Mouse (Mus musculus) CH12.LX (cell line): ENCODE measurements around the gene Grap2.

Experiments
- CTCF ChIP-seq, 2 experiments: IDR thresholded peaks in 1 of 2; conservative IDR thresholded peaks in 1 of 2; 2 replicates each; pipeline ENCODE4 v1.5.1; 2011 to 2012; ENCODE audit warnings: low read depth in 2 of 2, low read length in 2 of 2, improper control_type of control experiment in 1 of 2, inconsistent platforms in 1 of 2, mild to moderate bottlenecking in 1 of 2, moderate library complexity in 1 of 2
- JUND ChIP-seq: conservative IDR thresholded peaks from 2 replicates; pipeline ENCODE4 v1.6.1; 2011; ENCODE audit warnings: low read depth, low read length, improper control_type of control experiment
- UBTF ChIP-seq: IDR thresholded peaks from 2 replicates; pipeline ENCODE4 v1.6.1; 2012; ENCODE audit warnings: low read depth, mild to moderate bottlenecking, inconsistent platforms, low read length, improper control_type of control experiment, moderate library complexity
- USF1 ChIP-seq: IDR thresholded peaks from 2 replicates; pipeline ENCODE4 v1.6.1; 2014; ENCODE audit warnings: low read depth, mild to moderate bottlenecking, inconsistent platforms, low read length, improper control_type of control experiment

DNA sequence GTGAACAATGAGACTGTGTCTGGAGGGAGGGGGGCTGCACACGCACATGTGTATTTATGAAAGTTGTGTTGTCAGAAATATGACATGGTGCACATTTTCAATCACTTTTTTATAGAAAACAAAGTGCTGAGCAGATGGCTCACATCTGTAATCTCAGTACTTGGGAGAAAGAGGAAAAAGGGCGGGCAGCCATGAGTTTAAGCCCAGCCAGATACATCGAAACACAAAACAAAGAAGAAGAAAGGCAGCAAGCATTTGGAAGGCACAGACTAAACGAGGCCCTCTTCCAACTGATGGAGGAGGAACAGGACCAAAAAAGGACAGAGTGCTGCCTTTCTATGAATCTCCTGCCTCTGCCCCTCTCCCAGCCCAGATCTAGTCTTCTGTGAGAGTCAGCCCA, 88.6 kb downstream of the Grap2 start:
- TF ChIP-seq USF1 = no peak
- no peak for TF ChIP-seq CTCF (conservative IDR thresholded peaks at IDR 0.05 in 1 of 2, IDR thresholded peaks at IDR 0.05 in 1 of 2; ENCODE audit: low read depth in 2 of 2, low read length in 2 of 2)
- TF ChIP-seq UBTF = no peak
- no peak for TF ChIP-seq JUND
